Mouse (Mus musculus): ENCODE data around the gene Mpped2. TPM values are rescaled to one million over a fixed set of nuclear protein-coding genes. Genes with fewer than 3 reads are reported as not detected.

Mpped2 gene
- 63.8 and 80.7 TPM in 2 replicates for polyA plus RNA-seq (2012; rRNA removed)

DNA sequence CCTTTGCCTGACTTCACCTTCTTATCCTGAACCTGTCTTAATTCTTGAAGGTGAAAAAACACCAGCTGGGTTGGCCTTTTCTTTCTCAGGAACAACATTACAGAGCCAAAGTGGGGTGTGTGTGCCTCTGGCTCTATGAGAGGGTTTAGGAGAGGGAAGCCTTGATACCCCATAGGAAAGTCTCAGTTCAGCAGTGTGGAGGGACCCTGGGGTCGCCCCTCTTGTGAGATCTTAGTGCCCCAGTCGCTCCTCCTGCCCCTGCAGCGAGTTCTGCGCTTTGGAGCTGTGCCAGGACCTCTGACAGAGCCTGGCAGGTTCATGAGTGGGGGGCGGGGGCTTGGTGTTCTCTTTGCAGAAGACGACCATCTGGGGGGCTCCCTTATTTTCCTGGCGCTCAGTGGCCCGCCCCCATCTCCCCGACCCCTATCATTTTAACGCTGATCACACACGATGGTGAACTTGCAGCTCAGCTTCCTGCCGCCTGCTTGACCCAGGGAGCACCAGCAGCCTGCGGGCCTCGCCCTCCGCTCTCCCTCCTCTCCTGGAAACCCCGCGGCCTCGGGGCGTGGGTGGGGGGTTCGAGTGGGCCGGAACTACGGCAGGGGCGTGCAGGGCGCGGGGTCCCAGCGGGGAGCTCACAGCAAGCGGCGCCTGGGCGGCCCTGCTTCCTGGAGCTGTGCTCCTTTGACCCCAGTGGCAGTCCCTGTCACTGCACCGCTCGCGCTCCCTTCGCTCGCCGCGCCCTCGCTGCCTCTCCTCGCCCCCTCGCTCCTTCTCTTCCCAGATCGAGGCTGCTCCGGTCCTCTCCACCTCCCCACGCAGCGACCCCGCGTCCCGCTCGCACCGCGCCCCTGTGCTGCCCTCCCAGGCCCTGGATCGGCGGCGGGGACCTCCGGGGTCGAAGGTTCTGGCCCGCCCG is at the start of gene Mpped2:
Gene Mpped2 (plus strand): TSS at position 487 of the 919 bp plus-strand sequence.

